ENCODE assay signal across 18 mouse cellular contexts in genomic region chr10:3424016-3424415, GRCm38 (mm10).
"Had no signal": no experiment of that assay in that cellular context is flagged by ENCODE, and none has a peak within 500 bp of the region (broad histone marks: within the 10 kb centered on the region; RNA-seq: fewer than 3 reads in every experiment).

No protein-coding gene starts in this region.

- H3K4me1 ChIP-seq: midbrain, embryonic 10.5 days; midbrain, embryonic 12.5 days had no signal

- DNase-seq: lung, adult 18-20 months; lung, embryonic 14.5 days; lung, postnatal 10 days; lung, postnatal 4 days; midbrain, embryonic 14.5 days; right cerebral cortex, adult 18-20 months; right cerebral cortex, postnatal 25 days; right cerebral cortex, postnatal 4 days; spleen, adult 18-20 months; thymus, adult 18-20 months; thymus, postnatal 14 days; thymus, postnatal 36 days had no signal

- H3K27me3 ChIP-seq: midbrain, embryonic 12.5 days; neural tube, embryonic 13.5 days; neural tube, embryonic 15.5 days had no signal

- H3K36me3 ChIP-seq: midbrain, embryonic 10.5 days; midbrain, embryonic 12.5 days; neural tube, embryonic 13.5 days; neural tube, embryonic 15.5 days had no signal

- H3K4me3 ChIP-seq: midbrain, embryonic 10.5 days; midbrain, embryonic 12.5 days; myocyte; neural tube, embryonic 13.5 days; neural tube, embryonic 15.5 days had no signal

- H3K9me3 ChIP-seq: midbrain, embryonic 10.5 days; midbrain, embryonic 12.5 days; neural tube, embryonic 13.5 days; neural tube, embryonic 15.5 days had no signal

- H3K9ac ChIP-seq: lung, embryonic 14.5 days; midbrain, embryonic 12.5 days; neural tube, embryonic 13.5 days; neural tube, embryonic 15.5 days had no signal

- H3K27ac ChIP-seq: midbrain, embryonic 10.5 days; midbrain, embryonic 12.5 days; neural tube, embryonic 13.5 days; neural tube, embryonic 15.5 days had no signal

- H3K4me2 ChIP-seq: lung, embryonic 14.5 days; midbrain, embryonic 12.5 days; neural tube, embryonic 13.5 days; neural tube, embryonic 15.5 days had no signal

- ATAC-seq: midbrain, embryonic 16.5 days had no signal
